8 mouse cellular contexts compared by ENCODE assay signal in the genomic region with DNA sequence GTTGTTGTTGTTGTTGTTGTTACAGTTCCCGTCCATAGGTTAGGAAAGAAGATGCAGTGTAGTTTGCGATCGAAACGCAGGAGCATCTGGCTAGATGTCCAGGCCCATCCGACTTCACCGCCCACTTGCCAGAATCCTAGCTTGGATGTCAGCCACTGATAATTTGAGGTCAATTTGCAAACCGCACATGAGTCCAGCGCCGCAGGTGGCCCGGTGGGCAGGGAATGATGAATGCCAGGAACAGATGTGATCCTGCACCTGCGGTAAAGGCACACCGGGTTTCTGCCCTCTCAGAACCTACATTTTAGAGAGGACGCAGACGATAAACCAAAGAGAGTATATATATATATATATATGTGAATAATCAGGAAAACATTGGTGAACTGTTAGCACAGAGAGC. TPM values are rescaled to one million over a fixed set of nuclear protein-coding genes. Genes with fewer than 3 reads are reported as not detected.
DNase-seq lines count a peak whose midpoint lies in the region; ATAC-seq and TF ChIP-seq lines count a peak whose summit lies in the region.

No protein-coding gene starts in this region.

- no peak for TF ChIP-seq POLR2A in CH12.LX (IDR thresholded peaks at IDR 0.05; ENCODE audit: low read depth, low read length)

- peaks cover 16 to 22% of the 10 kb centered on the region in 2 experiments for H3K4me1 ChIP-seq in CH12.LX (ENCODE audit: control insufficient read depth in 1 of 2, insufficient read depth in 2 of 2)
- H3K4me1 ChIP-seq in forebrain, embryonic 12.5 days: peaks cover 21% of the 10 kb centered on the region
- H3K4me1 ChIP-seq in liver, embryonic 14.5 days (replicated peaks; ENCODE audit: control insufficient read depth in 2 of 2, insufficient read depth in 2 of 2, low read length in 1 of 2): peaks cover 0 to 9% of the 10 kb centered on the region in 2 experiments; a peak in 3 of 4 replicates

- peak overlapping the region in 2 of 3 experiments; percentile 9 to 56 for H3K4me3 ChIP-seq in CH12.LX (replicated peaks in 1 of 3; ENCODE audit: low read depth in 2 of 3, low read length in 2 of 3, poor library complexity in 1 of 3)
- peak overlapping the region; percentile 65; the same call in 1 of the 2 replicates for H3K4me3 ChIP-seq in forebrain, embryonic 12.5 days (replicated peaks)
- no peak overlapping the region for H3K4me3 ChIP-seq in liver, embryonic 14.5 days (ENCODE audit: insufficient read depth in 1 of 2, low read depth in 2 of 2, low read length in 2 of 2)

- dilution Hi-C loops in CH12.LX (cut with MboI; ENCODE audit: extremely low pct_ligation_motif_present, extremely low pct_unique_long_range_greater_than_20kb, low sequenced_read_pairs): no loop called here

- 69% methylated on average over 14 of the region's 14 CpGs for WGBS in forebrain, embryonic 12.5 days
- 69% methylated on average over 14 of the region's 14 CpGs for WGBS in liver, embryonic 14.5 days (ENCODE audit: insufficient replicate concordance)

- H3K36me3 ChIP-seq in CH12.LX (replicated peaks in 1 of 2; ENCODE audit: control insufficient read depth in 1 of 2, insufficient read depth in 1 of 2, low read length in 1 of 2): no peaks in the 10 kb centered on the region
- H3K36me3 ChIP-seq in forebrain, embryonic 12.5 days (replicated peaks): no peaks in the 10 kb centered on the region
- H3K36me3 ChIP-seq in liver, embryonic 14.5 days (replicated peaks; ENCODE audit: control insufficient read depth, insufficient read depth, low read depth): no peaks in the 10 kb centered on the region

- no peak for TF ChIP-seq RAD21 in CH12.LX (IDR thresholded peaks at IDR 0.05; ENCODE audit: low read depth, low read length)

- peak overlapping the region; percentile 32; the same call in 1 of the 2 replicates for H3K4me2 ChIP-seq in CH12.LX (ENCODE audit: insufficient read depth, low read depth, poor library complexity, severe bottlenecking)
- peak overlapping the region; percentile 92 for H3K4me2 ChIP-seq in forebrain, embryonic 12.5 days
- 0 out of 2 replicates have a peak overlapping the region, but pooled peaks have one; percentile 81 for H3K4me2 ChIP-seq in liver, embryonic 14.5 days (ENCODE audit: low read depth)

- in situ Hi-C loops in CH12.LX (cut with MboI; ENCODE audit: low pct_ligation_motif_present, low pct_unique_long_range_greater_than_20kb, low sequenced_read_pairs): no loop called here

- TF ChIP-seq EP300 in CH12.LX (IDR thresholded peaks at IDR 0.05; ENCODE audit: low read length): no peak
- no peak for TF ChIP-seq EP300 in liver, embryonic 14.5 days (IDR thresholded peaks at IDR 0.05; ENCODE audit: low read depth)

- peaks cover 32% of the 10 kb centered on the region for H3K27me3 ChIP-seq in CH12.LX (replicated peaks)
- peaks cover 6% of the 10 kb centered on the region; the same call in 1 of the 2 replicates for H3K27me3 ChIP-seq in forebrain, embryonic 12.5 days
- H3K27me3 ChIP-seq in liver, embryonic 14.5 days (ENCODE audit: control insufficient read depth, insufficient read depth, low read length): peaks cover 8% of the 10 kb centered on the region

- no peaks in the 10 kb centered on the region for H3K79me2 ChIP-seq in CH12.LX (replicated peaks; ENCODE audit: control insufficient read depth, extremely low read depth, insufficient read depth, poor library complexity, severe bottlenecking)

- peaks cover 3% of the 10 kb centered on the region for H3K9me3 ChIP-seq in CH12.LX (replicated peaks; ENCODE audit: low read length)
- no peaks in the 10 kb centered on the region for H3K9me3 ChIP-seq in forebrain, embryonic 12.5 days
- H3K9me3 ChIP-seq in liver, embryonic 14.5 days (ENCODE audit: control insufficient read depth, low read length): no peaks in the 10 kb centered on the region

- no peak overlapping the region for H3K9ac ChIP-seq in CH12.LX (ENCODE audit: insufficient read depth, low read depth)
- H3K9ac ChIP-seq in forebrain, embryonic 12.5 days: 0 out of 2 replicates have a peak overlapping the region, but pooled peaks have one; percentile 29
- H3K9ac ChIP-seq in liver, embryonic 14.5 days (replicated peaks): no peak overlapping the region

- peak; percentile 19 for DNase-seq in embryo, embryonic 11 days
- DNase-seq in embryo, embryonic 10.5 days (ENCODE audit: low spot score): no peak
- DNase-seq in CH12.LX (ENCODE audit: extremely low read depth): no peak
- no peak for DNase-seq in liver, embryonic 14.5 days (ENCODE audit: low read depth in 3 of 3, low spot score in 3 of 3)
- no peak for DNase-seq in spleen, adult 18-20 months
- no peak for DNase-seq in ovary, adult 18-20 months (ENCODE audit: low spot score)
- DNase-seq in B cell, adult 2 months: no peak

- no peak overlapping the region for H3K27ac ChIP-seq in CH12.LX (ENCODE audit: insufficient read depth, low read depth)
- H3K27ac ChIP-seq in forebrain, embryonic 12.5 days: no peak overlapping the region
- no peak overlapping the region for H3K27ac ChIP-seq in liver, embryonic 14.5 days

- TF ChIP-seq CTCF in CH12.LX (conservative IDR thresholded peaks at IDR 0.05 in 1 of 2, IDR thresholded peaks at IDR 0.05 in 1 of 2; ENCODE audit: low read depth in 2 of 2, low read length in 2 of 2): no peak
- TF ChIP-seq CTCF in liver, embryonic 14.5 days (IDR thresholded peaks at IDR 0.05; ENCODE audit: low read depth): no peak

- ATAC-seq in forebrain, embryonic 12.5 days (ENCODE audit: low FRiP score): no peak
- ATAC-seq in liver, embryonic 14.5 days (ENCODE audit: insufficient read depth): no peak

TF ChIP-seq in CH12.LX, 34 proteins besides CTCF, POLR2A, EP300 and RAD21:
- TF ChIP-seq IRF4 (IDR thresholded peaks at IDR 0.05; ENCODE audit: low read depth, low read length) (no peak), E2F4 (IDR thresholded peaks at IDR 0.05; ENCODE audit: insufficient replicate concordance, low read depth, low read length) (no peak), USF2 (conservative IDR thresholded peaks at IDR 0.05; ENCODE audit: low read depth, low read length) (no peak), CHD1 (IDR thresholded peaks at IDR 0.05; ENCODE audit: low read depth, low read length) (no peak), SIN3A (IDR thresholded peaks at IDR 0.05; ENCODE audit: low read length) (no peak), BHLHE40 (IDR thresholded peaks at IDR 0.05; ENCODE audit: low read depth, low read length) (no peak), ETS1 (conservative IDR thresholded peaks at IDR 0.05; ENCODE audit: low read depth, low read length) (no peak), MAX (IDR thresholded peaks at IDR 0.05; ENCODE audit: low read length) (no peak), JUN (IDR thresholded peaks at IDR 0.05; ENCODE audit: insufficient read depth, low read depth, low read length) (no peak), PAX5 (IDR thresholded peaks at IDR 0.05; ENCODE audit: low read length) (no peak), MXI1 (IDR thresholded peaks at IDR 0.05; ENCODE audit: low read depth, low read length) (no peak), POLR2AphosphoS2 (IDR thresholded peaks at IDR 0.05; ENCODE audit: low read depth, low read length) (no peak), TBP (conservative IDR thresholded peaks at IDR 0.05; ENCODE audit: low read depth, low read length) (no peak), TCF12 (IDR thresholded peaks at IDR 0.05; ENCODE audit: low read depth, low read length) (no peak), JUND (conservative IDR thresholded peaks at IDR 0.05; ENCODE audit: low read depth, low read length) (no peak), ZKSCAN1 (IDR thresholded peaks at IDR 0.05; ENCODE audit: borderline replicate concordance, low read depth, low read length) (no peak)
TF ChIP-seq in CH12.LX: peak in this region for 0.

RNA-seq across cellular contexts. Expression of a gene that starts 0.7 kb away (rescaled TPM):
- 7.7 and 8.1 TPM in 2 replicates for total RNA-seq in CH12.LX (2012; rRNA removed)
- total RNA-seq in CH12.LX (2014; rRNA removed): 2.2 and 2.7 TPM in 2 replicates
- 3.5 and 3.8 TPM in 2 replicates for polyA plus RNA-seq in CH12.LX (2012; ENCODE audit: insufficient read length, low read depth)
- polyA plus RNA-seq in forebrain, embryonic 12.5 days (2016; fragmentation: Nextera tagmentation; extraction: Ambion mirVana): 8.5 and 9.5 TPM in 2 replicates
- 0.51 and 0.70 TPM in 2 replicates for polyA plus RNA-seq in liver, embryonic 14.5 days (2012; rRNA removed)
- 0.60 and 0.94 TPM in 2 replicates for polyA plus RNA-seq in liver, embryonic 14.5 days (2014; fragmentation: Nextera tagmentation; extraction: Ambion mirVana)

Comparison
In these comparisons a context has a peak if more than half of its experiments do, and no peak if none do; other contexts are left out.
1. H3K4me2 ChIP-seq: peak in every context shown above with its lines; median percentile 92 in forebrain, embryonic 12.5 days; 81 in liver, embryonic 14.5 days; 32 in CH12.LX.
2. H3K4me3 ChIP-seq: peak in CH12.LX (2 of 3) and forebrain, embryonic 12.5 days (single experiment); none in liver, embryonic 14.5 days (0 of 2).